Mouse (Mus musculus) retina, postnatal 7 days (tissue): ENCODE results near the gene Rims3.

Source experiments
- DNase-seq: peaks from one replicate; pipeline ENCODE4 v3.0.0-alpha.2; 2012; ENCODE audit warnings: low read depth, low spot score

The Rims3 gene

GRCm38 (mm10) chr4:120849451-120849850 lies 5.2 kb upstream of the Rims3 start:
- no peak for DNase-seq

DNA sequence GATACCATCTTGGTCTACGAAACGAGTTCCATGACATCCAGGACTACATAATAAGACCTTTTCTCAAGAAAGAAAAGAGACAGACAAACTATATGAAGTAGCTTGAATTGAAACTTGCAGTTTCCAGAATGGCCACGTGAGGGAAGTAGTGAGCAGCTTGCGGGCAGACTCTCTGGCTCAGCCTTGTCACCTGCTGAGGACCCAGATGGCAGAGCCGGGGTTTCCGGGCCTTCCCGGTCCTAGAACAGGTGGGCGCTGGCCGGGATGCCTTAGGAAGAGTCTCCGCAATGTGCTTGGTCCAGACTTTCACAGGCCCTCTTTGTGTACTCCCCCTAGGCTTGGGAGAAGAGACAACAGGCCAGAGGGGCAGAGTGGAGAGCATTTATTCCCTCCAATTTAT lies 3.7 kb upstream of the Rims3 start:
- DNase-seq, result peak; percentile 42

GRCm38 (mm10) chr4:120855360-120856060 lies 894 bp downstream of the Rims3 start:
- no peak for DNase-seq

DNA sequence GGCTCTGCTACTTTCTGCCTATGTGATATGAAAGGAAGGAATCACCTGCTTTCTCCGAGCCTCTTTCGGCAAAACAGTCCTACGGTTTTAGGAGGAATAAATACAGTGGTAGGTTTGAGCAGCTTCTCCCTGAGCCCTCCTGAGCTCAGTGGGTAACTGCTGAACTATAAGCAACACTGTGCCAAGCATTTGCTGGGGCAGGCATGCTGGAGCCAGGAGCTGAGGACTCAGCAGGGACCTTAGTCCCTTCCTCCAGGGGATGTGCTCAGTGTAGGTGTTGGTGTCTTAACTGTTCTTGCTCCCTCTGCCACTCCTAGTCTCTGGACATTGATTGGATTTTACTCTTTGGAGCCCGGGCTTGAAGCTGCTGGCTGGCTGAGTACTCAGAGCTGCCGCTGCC lies 1.8 kb downstream of the Rims3 start:
- no peak for DNase-seq

DNA sequence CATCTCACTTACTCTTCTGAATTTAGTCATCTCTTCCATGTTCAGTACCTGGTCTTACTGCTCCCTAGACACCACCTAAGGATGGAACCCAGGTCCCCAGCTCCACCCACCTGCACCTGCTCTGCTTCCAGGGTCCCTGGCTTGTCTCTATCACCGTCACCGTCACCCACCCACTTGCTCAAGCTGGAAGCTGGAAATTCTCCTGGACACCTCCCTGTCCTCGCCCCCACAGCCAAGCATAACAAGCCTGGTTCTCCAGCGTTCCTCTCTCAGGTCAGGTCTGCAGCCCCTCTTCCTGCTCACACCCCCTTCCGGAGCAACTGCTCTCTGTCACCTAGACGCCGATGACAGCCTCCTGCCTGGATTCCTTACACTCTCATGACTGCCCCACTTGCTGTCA lies 5.2 kb downstream of the Rims3 start:
- no peak for DNase-seq

DNA sequence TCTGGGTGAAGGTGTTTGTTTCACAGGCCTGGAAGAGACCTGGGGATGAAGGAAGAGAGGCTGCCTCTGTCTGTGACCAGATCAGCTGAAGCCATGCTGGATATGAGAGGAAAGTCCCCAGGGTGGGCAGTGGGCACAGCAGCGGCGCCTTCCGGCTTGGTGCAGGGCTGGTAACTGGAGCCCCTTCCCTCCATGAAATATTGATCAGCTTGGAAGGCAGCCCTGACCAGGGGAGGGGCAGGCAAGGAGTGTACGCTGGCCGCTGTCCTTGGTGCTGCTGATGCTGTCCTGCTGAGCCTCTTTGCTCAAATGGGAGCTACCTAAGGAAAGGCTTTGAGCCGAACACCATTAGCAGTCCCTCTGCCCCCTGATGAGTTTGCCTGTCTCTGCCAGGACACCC lies 11.6 kb downstream of the Rims3 start:
- no peak for DNase-seq

GRCm38 (mm10) chr4:120868246-120868645 lies 13.6 kb downstream of the Rims3 start:
- DNase-seq, result no peak

- DNase-seq, result no peak
Observed at GRCm38 (mm10) chr4:120868988-120869387, 14.4 kb downstream of the Rims3 start.

DNA sequence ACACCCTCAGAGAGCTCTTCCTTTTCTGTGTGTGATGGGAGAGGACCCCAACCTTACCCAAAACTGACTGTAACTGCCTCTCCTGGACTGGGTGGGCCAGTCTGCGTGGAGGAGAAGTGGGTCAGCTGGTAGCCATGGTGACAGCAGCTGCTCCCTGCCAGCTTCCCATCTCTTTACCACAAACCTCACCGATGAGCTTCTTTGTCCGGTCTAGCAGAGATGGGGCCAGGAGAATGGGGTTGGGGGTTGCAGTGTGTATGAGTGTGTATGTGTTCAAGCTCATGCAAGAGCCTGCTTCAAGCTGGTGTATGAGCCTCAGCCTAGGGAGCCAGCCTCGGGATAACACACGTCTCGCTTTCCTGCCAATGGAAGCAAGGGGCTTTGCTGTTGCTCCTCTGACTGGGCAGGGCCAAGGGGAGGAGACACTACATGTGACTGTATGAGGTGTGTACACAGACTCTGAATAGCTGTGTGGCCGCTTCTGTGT lies 15.7 kb downstream of the Rims3 start:
- no peak for DNase-seq

DNA sequence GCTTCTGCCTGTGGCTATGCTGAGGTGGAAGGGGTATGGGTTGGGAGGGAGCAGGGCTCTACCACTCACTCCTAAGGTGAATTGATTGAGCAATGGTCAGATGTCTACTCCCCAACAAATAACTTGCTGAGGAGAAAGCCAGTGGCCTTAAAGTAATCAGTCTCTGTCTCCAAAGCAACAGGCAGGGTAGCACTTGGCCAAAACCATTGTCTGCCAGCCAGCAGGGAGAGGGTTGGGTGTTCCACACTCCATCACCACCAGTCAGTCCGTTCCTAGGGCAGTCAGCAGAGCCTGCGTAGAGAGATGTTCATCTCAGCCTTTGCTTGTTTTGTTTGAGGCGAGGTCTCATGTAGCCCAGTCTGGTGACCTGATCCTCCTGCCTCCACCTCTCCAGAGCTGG lies 21.3 kb downstream of the Rims3 start:
- no peak for DNase-seq

DNA sequence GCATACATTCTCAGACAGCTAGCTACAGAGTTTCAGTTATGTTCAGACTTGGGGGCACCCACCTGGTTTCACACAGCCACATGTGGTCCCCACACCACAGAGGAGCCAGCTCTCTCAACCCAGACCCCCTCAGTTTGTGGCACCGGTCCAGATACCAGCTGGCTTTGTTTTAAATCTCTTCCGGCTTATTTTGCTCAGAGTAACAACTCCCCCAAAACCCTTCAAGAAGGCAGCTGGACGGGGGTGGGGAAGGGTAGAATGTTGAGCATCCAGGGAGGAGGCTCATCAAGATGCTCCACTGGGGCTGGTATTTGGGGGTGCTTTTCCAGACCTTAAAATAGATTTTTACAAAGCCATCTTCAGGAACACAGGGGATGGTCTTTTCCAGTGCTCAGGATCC lies 24.1 kb downstream of the Rims3 start:
- DNase-seq, result no peak

DNA sequence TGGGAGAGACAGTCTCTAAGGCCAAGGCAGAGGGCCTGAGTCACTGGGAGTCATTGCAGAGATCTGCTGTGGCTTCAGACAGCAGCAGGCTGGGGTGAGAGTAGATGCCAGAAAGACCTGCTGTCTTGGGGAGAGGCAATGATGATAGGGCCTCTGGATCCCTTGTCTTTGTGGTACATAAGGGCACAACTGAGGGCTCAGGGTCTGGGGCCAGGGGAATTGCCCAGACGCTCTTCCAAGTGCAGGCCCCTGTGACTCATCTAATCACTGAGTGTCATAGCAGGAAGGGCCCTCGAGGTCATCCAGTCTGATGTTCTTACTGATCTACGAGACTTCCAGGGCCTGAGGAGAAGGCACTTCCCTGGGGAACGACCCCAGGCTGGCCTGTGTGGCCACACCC lies 24.8 kb downstream of the Rims3 start:
- DNase-seq, result no peak

- no peak for DNase-seq
Observed at GRCm38 (mm10) chr4:120880731-120881432, 26.3 kb downstream of the Rims3 start.

- no peak for DNase-seq
Observed at GRCm38 (mm10) chr4:120882002-120882625, 27.5 kb downstream of the Rims3 start.

- no peak for DNase-seq
Observed at GRCm38 (mm10) chr4:120885208-120886120, 30.8 kb downstream of the Rims3 start.

DNA sequence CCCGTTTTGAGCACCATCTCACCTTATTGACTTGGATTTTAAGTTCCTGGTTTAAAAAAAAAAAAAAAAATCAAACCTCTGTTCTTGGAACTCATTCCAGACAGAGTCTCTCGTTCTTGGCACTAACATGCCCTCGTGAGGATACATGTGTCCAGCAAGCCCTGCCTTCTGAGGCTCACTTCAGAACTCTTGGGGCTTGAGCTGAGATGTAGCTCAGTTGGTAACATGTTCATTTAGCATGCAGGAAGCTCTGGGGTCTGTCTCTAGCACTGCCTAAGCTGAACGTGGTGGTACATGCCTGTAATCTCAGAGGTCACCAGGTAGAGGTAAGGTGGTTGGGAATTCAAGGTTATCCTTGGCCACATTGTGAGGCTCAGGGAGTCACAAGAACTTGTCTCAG lies 31.5 kb downstream of the Rims3 start:
- no peak for DNase-seq

- no peak for DNase-seq
Observed at GRCm38 (mm10) chr4:120886811-120887210, 32.2 kb downstream of the Rims3 start.

DNA sequence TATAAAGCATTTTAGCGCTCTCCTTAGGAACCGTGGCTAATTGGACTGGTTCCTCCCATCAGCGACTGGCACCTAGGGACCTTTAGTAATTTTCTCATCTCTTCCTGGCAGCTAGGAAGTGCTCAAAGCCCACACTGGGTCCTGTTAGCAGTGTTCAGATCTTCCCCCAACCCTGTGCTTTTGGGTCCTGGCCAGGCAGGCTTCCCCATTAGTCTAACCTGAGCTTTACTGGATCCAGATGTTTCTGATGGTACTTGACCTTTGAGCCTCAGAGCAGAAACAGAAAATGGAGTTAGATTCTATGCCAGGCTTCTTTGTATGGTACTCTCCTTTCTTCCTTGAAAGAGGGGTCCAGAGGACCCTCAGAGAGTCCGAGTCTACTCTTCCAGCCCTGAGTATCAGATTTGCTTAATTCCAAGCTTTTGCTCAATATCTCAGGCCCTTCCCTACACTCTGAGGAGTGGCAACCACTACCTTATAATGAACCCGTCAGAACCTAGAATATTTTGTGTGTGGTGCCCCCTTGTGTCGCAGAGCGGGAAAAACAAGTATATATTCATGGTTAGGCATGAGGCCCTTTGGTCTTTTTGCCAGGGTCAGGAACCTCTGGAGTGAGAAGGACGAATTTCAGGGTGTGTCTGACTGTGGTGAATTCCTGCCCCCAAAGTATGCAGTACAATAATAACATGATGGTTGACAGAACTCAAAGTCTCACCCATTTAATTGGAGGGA lies 32.9 kb downstream of the Rims3 start:
- DNase-seq, result no peak

DNA sequence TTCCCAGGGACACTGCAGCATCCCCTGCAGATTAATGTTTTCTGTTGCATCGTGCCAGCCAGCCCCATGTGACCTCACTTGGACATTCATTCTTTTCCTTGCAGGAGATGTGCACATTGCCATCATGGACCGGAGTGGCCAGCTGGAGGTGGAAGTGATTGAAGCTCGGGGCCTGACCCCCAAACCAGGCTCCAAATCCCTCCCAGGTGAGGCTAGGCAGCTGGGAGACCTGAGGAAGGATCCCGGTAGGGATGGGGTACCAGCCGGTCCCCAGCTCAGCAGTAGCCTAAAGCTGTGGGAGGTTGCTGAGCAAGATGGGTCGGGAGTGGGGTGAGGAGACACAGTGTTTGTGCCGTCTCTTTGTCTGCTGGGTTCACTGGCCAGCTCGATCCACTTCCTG lies 34.3 kb downstream of the Rims3 start:
- DNase-seq, result no peak

GRCm38 (mm10) chr4:120890754-120891440 lies 36.3 kb downstream of the Rims3 start:
- DNase-seq, result no peak
